Mouse (Mus musculus) myocyte (in vitro differentiated cells): Measurements from ENCODE around the gene Xrn2.

Experiments used
- CEBPB ChIP-seq: IDR thresholded peaks from 2 replicates; pipeline ENCODE4 v1.6.1; 2011; ENCODE audit warnings: mild to moderate bottlenecking, moderate library complexity; ENCODE audit not compliant: poor library complexity, insufficient read depth, severe bottlenecking
- E2F4 ChIP-seq: IDR thresholded peaks from one replicate; pipeline ENCODE4 v1.6.1; 2011; ENCODE audit warnings: mild to moderate bottlenecking, control low read depth, moderate library complexity; ENCODE audit not compliant: insufficient read depth
- MAX ChIP-seq: IDR thresholded peaks from one replicate; pipeline ENCODE4 v1.6.1; 2011; ENCODE audit warnings: low read depth, mild to moderate bottlenecking, control low read depth
- MYOD1 ChIP-seq, 3 experiments: IDR thresholded peaks; one replicate each; pipeline ENCODE4 v1.6.1; 2011; ENCODE audit warnings: control low read depth in 2 of 3, low read depth in 2 of 3, mild to moderate bottlenecking in 2 of 3, moderate library complexity in 1 of 3; ENCODE audit not compliant: insufficient read length in 2 of 3, control insufficient read depth in 1 of 3
- MYOG ChIP-seq, 3 experiments: IDR thresholded peaks; one replicate each; pipeline ENCODE4 v1.6.1; 2011; ENCODE audit warnings: control low read depth in 2 of 3, low read depth in 2 of 3, mild to moderate bottlenecking in 2 of 3; ENCODE audit not compliant: insufficient read length in 2 of 3, control insufficient read depth in 1 of 3, insufficient read depth in 1 of 3
- POLR2A ChIP-seq: IDR thresholded peaks from one replicate; pipeline ENCODE4 v1.6.1; 2011; ENCODE audit warnings: low read depth, mild to moderate bottlenecking, control low read depth, moderate library complexity; ENCODE audit not compliant: insufficient read length
- POLR2AphosphoS2 ChIP-seq: IDR thresholded peaks from one replicate; pipeline ENCODE4 v1.6.1; 2011; ENCODE audit warnings: low read depth, control low read depth; ENCODE audit not compliant: insufficient read length
- REST ChIP-seq: IDR thresholded peaks from one replicate; pipeline ENCODE4 v1.6.1; 2011; ENCODE audit warnings: mild to moderate bottlenecking, control low read depth, moderate library complexity; ENCODE audit not compliant: insufficient read depth, insufficient read length
- SRF ChIP-seq: IDR thresholded peaks from one replicate; pipeline ENCODE4 v1.6.1; 2011; ENCODE audit warnings: low read depth; ENCODE audit not compliant: control insufficient read depth, insufficient read length
- TCF12 ChIP-seq: IDR thresholded peaks from one replicate; pipeline ENCODE4 v1.6.1; 2011; ENCODE audit warnings: mild to moderate bottlenecking, control low read depth; ENCODE audit not compliant: poor library complexity, insufficient read depth, severe bottlenecking
- TCF3 ChIP-seq: IDR thresholded peaks from one replicate; pipeline ENCODE4 v1.6.1; 2011; ENCODE audit warnings: low read depth, control low read depth; ENCODE audit not compliant: insufficient read length
- USF1 ChIP-seq: IDR thresholded peaks from one replicate; pipeline ENCODE4 v1.6.1; 2011; ENCODE audit warnings: low read depth, mild to moderate bottlenecking, control low read depth, moderate library complexity

- TF ChIP-seq CEBPB (no peak), MAX (no peak), TCF3 (no peak), POLR2AphosphoS2 (no peak), POLR2A (no peak), TCF12 (no peak), SRF (no peak), E2F4 (no peak), USF1 (no peak), REST (no peak), MYOD1 (IDR thresholded peaks at IDR 0.05; ENCODE audit: control insufficient read depth in 1 of 3, insufficient read length in 2 of 3, low read depth in 2 of 3) (no peak), MYOG (IDR thresholded peaks at IDR 0.05; ENCODE audit: control insufficient read depth in 1 of 3, insufficient read depth in 1 of 3, insufficient read length in 2 of 3, low read depth in 2 of 3) (no peak)
Measured at GRCm38 (mm10) chr2:147067480-147068246, 54.9 kb downstream of the Xrn2 start.
